Mouse (Mus musculus): Measurements from ENCODE around the gene Pcgf2. TPM values are rescaled to one million over a fixed set of nuclear protein-coding genes. Genes with fewer than 3 reads are reported as not detected.

The Pcgf2 gene
- total and polyA plus RNA-seq, 3 experiments, result 0.99 to 19.5 (median 5.6) TPM

DNA sequence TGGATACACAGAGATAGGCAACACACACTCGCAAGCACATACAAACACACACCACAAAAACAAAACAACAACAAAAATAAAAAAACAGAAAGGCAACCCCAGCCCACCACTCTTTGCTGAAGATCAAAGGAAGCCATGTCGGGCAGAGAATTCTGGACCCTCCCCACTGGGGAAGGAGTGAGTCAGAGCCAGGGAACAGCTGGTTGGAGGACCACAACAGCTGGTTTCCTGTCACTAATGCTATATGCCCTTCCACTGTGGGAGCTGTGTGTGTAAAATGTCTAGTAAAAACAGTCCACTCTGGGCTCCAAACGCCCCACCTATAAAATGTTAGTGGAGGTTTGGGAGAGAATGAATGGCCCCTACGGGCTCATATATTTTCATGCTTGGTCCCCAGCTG lies 21.0 kb upstream of the Pcgf2 start:
- Histone ChIP-seq H3K9ac (ENCODE audit: insufficient read depth, low read depth) (no peak overlapping the region), H3K36me3 (replicated peaks in 1 of 2; ENCODE audit: control insufficient read depth in 1 of 2, insufficient read depth in 1 of 2, low read length in 1 of 2) (peaks cover 63 to 88% of the 10 kb centered on the region in 2 experiments), H3K79me2 (replicated peaks; ENCODE audit: control insufficient read depth, extremely low read depth, insufficient read depth, poor library complexity, severe bottlenecking) (no peaks in the 10 kb centered on the region), H3K9me3 (replicated peaks; ENCODE audit: low read length) (peaks cover 16% of the 10 kb centered on the region), H3K4me1 (ENCODE audit: control insufficient read depth in 1 of 2, insufficient read depth in 2 of 2) (peaks cover 13 to 40% of the 10 kb centered on the region in 2 experiments), H3K4me3 (replicated peaks in 1 of 3; ENCODE audit: low read depth in 2 of 3, low read length in 2 of 3, poor library complexity in 1 of 3) (no peak overlapping the region), H3K27me3 (replicated peaks) (no peaks in the 10 kb centered on the region), H3K4me2 (ENCODE audit: insufficient read depth, low read depth, poor library complexity, severe bottlenecking) (no peak overlapping the region), H3K27ac (ENCODE audit: insufficient read depth, low read depth) (no peak overlapping the region)
- in situ Hi-C loops (cut with MboI; ENCODE audit: low pct_ligation_motif_present, low pct_unique_long_range_greater_than_20kb, low sequenced_read_pairs) (no loop called here), dilution Hi-C loops (cut with MboI; ENCODE audit: extremely low pct_ligation_motif_present, extremely low pct_unique_long_range_greater_than_20kb, low sequenced_read_pairs) (no loop called here)
- no peak for TF ChIP-seq UBTF (IDR thresholded peaks at IDR 0.05; ENCODE audit: low read depth, low read length)
- TF ChIP-seq GABPA (IDR thresholded peaks at IDR 0.05; ENCODE audit: insufficient replicate concordance, low read depth, low read length), result no peak
- no peak for TF ChIP-seq ZNF384 (IDR thresholded peaks at IDR 0.05; ENCODE audit: low read depth, low read length)
- TF ChIP-seq RAD21 (IDR thresholded peaks at IDR 0.05; ENCODE audit: low read depth, low read length), result no peak
- TF ChIP-seq JUN (IDR thresholded peaks at IDR 0.05; ENCODE audit: insufficient read depth, low read depth, low read length), result no peak
- TF ChIP-seq BHLHE40 (IDR thresholded peaks at IDR 0.05; ENCODE audit: low read depth, low read length), result no peak
- TF ChIP-seq PAX5 (IDR thresholded peaks at IDR 0.05; ENCODE audit: low read length), result no peak
- TF ChIP-seq CHD1 (IDR thresholded peaks at IDR 0.05; ENCODE audit: low read depth, low read length), result no peak
- TF ChIP-seq HCFC1 (IDR thresholded peaks at IDR 0.05; ENCODE audit: low read depth, low read length), result no peak
- no peak for DNase-seq (ENCODE audit: extremely low read depth)

- H3K4me3 ChIP-seq (replicated peaks in 1 of 3; ENCODE audit: low read depth in 2 of 3, low read length in 2 of 3, poor library complexity in 1 of 3), result no peak overlapping the region
- no peak overlapping the region for H3K9ac ChIP-seq (ENCODE audit: insufficient read depth, low read depth)
- no peaks in the 10 kb centered on the region for H3K79me2 ChIP-seq (replicated peaks; ENCODE audit: control insufficient read depth, extremely low read depth, insufficient read depth, poor library complexity, severe bottlenecking)
- H3K27ac ChIP-seq (ENCODE audit: insufficient read depth, low read depth), result peak overlapping the region; percentile 20
- peaks cover 19 to 51% of the 10 kb centered on the region in 2 experiments for H3K4me1 ChIP-seq (ENCODE audit: control insufficient read depth in 1 of 2, insufficient read depth in 2 of 2)
- no peak for DNase-seq (ENCODE audit: extremely low read depth)
- TF ChIP-seq MAZ (IDR thresholded peaks at IDR 0.05; ENCODE audit: low read depth, low read length) (no peak), ZMIZ1 (IDR thresholded peaks at IDR 0.05; ENCODE audit: low read depth, low read length) (no peak), JUND (conservative IDR thresholded peaks at IDR 0.05; ENCODE audit: low read depth, low read length) (no peak), HCFC1 (IDR thresholded peaks at IDR 0.05; ENCODE audit: low read depth, low read length) (no peak), TBP (conservative IDR thresholded peaks at IDR 0.05; ENCODE audit: low read depth, low read length) (no peak), JUN (IDR thresholded peaks at IDR 0.05; ENCODE audit: insufficient read depth, low read depth, low read length) (no peak), ZKSCAN1 (IDR thresholded peaks at IDR 0.05; ENCODE audit: borderline replicate concordance, low read depth, low read length) (no peak), BHLHE40 (IDR thresholded peaks at IDR 0.05; ENCODE audit: low read depth, low read length) (no peak), ETS1 (conservative IDR thresholded peaks at IDR 0.05; ENCODE audit: low read depth, low read length) (no peak), RAD21 (IDR thresholded peaks at IDR 0.05; ENCODE audit: low read depth, low read length) (no peak), E2F4 (IDR thresholded peaks at IDR 0.05; ENCODE audit: insufficient replicate concordance, low read depth, low read length) (no peak), USF1 (IDR thresholded peaks at IDR 0.05; ENCODE audit: low read depth, low read length) (no peak), SMC3 (IDR thresholded peaks at IDR 0.05; ENCODE audit: low read depth, low read length) (no peak), POLR2AphosphoS2 (IDR thresholded peaks at IDR 0.05; ENCODE audit: low read depth, low read length) (no peak), KAT2A (IDR thresholded peaks at IDR 0.05; ENCODE audit: insufficient replicate concordance, low read length) (no peak), PAX5 (IDR thresholded peaks at IDR 0.05; ENCODE audit: low read length) (no peak), GABPA (IDR thresholded peaks at IDR 0.05; ENCODE audit: insufficient replicate concordance, low read depth, low read length) (no peak), RCOR1 (conservative IDR thresholded peaks at IDR 0.05; ENCODE audit: low read depth, low read length) (no peak)
- no peak overlapping the region for H3K4me2 ChIP-seq (ENCODE audit: insufficient read depth, low read depth, poor library complexity, severe bottlenecking)
- H3K9me3 ChIP-seq (replicated peaks; ENCODE audit: low read length), result peaks cover 19% of the 10 kb centered on the region
- no peaks in the 10 kb centered on the region for H3K27me3 ChIP-seq (replicated peaks)
- peaks cover 51 to 86% of the 10 kb centered on the region in 2 experiments for H3K36me3 ChIP-seq (replicated peaks in 1 of 2; ENCODE audit: control insufficient read depth in 1 of 2, insufficient read depth in 1 of 2, low read length in 1 of 2)
- dilution Hi-C loops (cut with MboI; ENCODE audit: extremely low pct_ligation_motif_present, extremely low pct_unique_long_range_greater_than_20kb, low sequenced_read_pairs), result no loop called here
- in situ Hi-C loops (cut with MboI; ENCODE audit: low pct_ligation_motif_present, low pct_unique_long_range_greater_than_20kb, low sequenced_read_pairs), result no loop called here
These were observed 18.7 kb upstream of the Pcgf2 start for GRCm38 (mm10) chr11:97719041-97719440.

All from CH12.LX (cell line).